Mouse (Mus musculus) left cerebral cortex, adult 8-10 months (tissue): ENCODE measurements at regions not wholly inside any gene's neighbourhood (a gene's known extent, or its start where the extent isn't known, plus 50 kb on each side); places are given as distances from the start of the nearest gene placed in this dataset.
"Not testable (repeated sequence)": the region's sequence is repeated elsewhere in the genome, so short reads cannot be mapped to it uniquely, and the experiment has no call there.

Experiments used
- DNase-seq, 2 experiments: peaks; one replicate each; pipeline ENCODE4 v3.0.0; 2022; ENCODE audit warnings: low spot score in 2 of 2

GRCm38 (mm10) chrX:19341231-19342007 is 139.7 kb downstream of the Tex13c3 start:
- DNase-seq = not testable (repeated sequence)

- no peak for DNase-seq
Observed at GRCm38 (mm10) chrX:19313286-19313685, 167.8 kb downstream of the Tex13c3 start.

GRCm38 (mm10) chrX:19311809-19312559 is 169.1 kb downstream of the Tex13c3 start:
- DNase-seq = no peak

- DNase-seq = no peak
Observed at GRCm38 (mm10) chrX:19311377-19311776, 169.7 kb downstream of the Tex13c3 start.

GRCm38 (mm10) chrX:19288171-19288570 is 192.9 kb downstream of the Tex13c3 start:
- DNase-seq = no peak

- DNase-seq = no peak
Observed at GRCm38 (mm10) chrX:19286431-19286830, 194.7 kb downstream of the Tex13c3 start.

GRCm38 (mm10) chrX:19285773-19286172 is 195.3 kb downstream of the Tex13c3 start:
- DNase-seq = no peak

- DNase-seq = no peak
Observed at GRCm38 (mm10) chrX:19283078-19283477, 198.0 kb downstream of the Tex13c3 start.

GRCm38 (mm10) chrX:19264237-19264636 is 216.9 kb downstream of the Tex13c3 start:
- no peak for DNase-seq

- DNase-seq = no peak
Observed at GRCm38 (mm10) chrX:19246777-19247619, 234.1 kb downstream of the Tex13c3 start.

- peak; percentile 17 for DNase-seq
Observed at GRCm38 (mm10) chrX:19237738-19238261, 243.3 kb downstream of the Tex13c3 start.

GRCm38 (mm10) chrX:19237048-19237737 is 243.9 kb downstream of the Tex13c3 start:
- DNase-seq = peak; percentile 8 to 15

GRCm38 (mm10) chrX:19235449-19235848 is 245.7 kb downstream of the Tex13c3 start:
- DNase-seq = no peak

GRCm38 (mm10) chrX:19231823-19232222 is 249.3 kb downstream of the Tex13c3 start:
- DNase-seq = no peak

- DNase-seq = no peak
Observed at GRCm38 (mm10) chrX:19223336-19223735, 257.8 kb downstream of the Tex13c3 start.

GRCm38 (mm10) chrX:19220785-19221496 is 260.2 kb downstream of the Tex13c3 start:
- DNase-seq = no peak

- DNase-seq = no peak
Observed at GRCm38 (mm10) chrX:19219727-19220126, 261.4 kb downstream of the Tex13c3 start.

GRCm38 (mm10) chrX:19219301-19219700 is 261.8 kb downstream of the Tex13c3 start:
- no peak for DNase-seq

GRCm38 (mm10) chrX:19206420-19206819 is 274.7 kb downstream of the Tex13c3 start:
- DNase-seq = no peak

- no peak for DNase-seq
Observed at GRCm38 (mm10) chrX:19202542-19202941, 278.6 kb downstream of the Tex13c3 start.
